Mouse (Mus musculus) activated CD4-positive, CD25-positive, alpha-beta regulatory T cell, adult 4 months (primary cell): ENCODE data around the gene Capn5. TPM values are rescaled to one million over a fixed set of nuclear protein-coding genes. Genes with fewer than 3 reads are reported as not detected.

ENCODE experiments used
- ATAC-seq: one replicate; pipeline ENCODE4 v1.8.0; 2017
- polyA plus RNA-seq, 2 experiments: library from polyadenylated mRNA; unstranded; fragments of 100-300 nt; shearing (Covaris generic); gene quantifications; one replicate each; pipeline ENCODE4 v1.2.1; 2017

The Capn5 gene
- polyA plus RNA-seq, 2 experiments from 2014 or later = 0.79 to 2.1 TPM

DNA sequence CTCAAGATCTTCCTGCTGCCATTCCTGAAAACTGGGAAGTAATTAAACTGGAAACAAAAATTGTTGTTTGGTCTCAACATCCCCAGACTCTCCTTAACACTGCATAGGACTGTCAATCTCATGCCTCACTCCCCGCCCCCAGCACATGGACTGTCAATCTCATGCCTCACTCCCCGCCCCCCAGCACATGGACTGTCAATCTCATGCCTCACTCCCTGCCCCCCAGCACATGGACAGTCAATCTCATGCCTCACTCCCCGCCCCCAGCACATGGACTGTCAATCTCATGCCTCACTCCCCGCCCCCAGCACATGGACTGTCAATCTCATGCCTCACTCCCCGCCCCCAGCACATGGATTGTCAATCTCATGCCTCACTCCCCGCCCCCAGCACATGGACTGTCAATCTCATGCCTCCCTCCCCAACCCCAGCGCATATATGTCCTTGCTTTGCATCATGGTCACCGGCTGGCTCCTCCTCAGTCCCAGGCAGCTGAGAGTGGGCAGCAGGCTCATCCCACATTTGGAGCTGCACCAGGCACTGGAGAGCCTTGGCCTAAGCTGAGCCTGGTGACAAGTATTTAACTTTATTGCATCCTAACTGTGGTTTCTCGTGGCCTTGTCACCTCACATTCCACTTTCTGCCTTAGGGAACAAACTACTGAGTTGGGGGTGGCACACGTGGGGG lies 29.2 kb downstream of the Capn5 start:
- ATAC-seq = no peak

DNA sequence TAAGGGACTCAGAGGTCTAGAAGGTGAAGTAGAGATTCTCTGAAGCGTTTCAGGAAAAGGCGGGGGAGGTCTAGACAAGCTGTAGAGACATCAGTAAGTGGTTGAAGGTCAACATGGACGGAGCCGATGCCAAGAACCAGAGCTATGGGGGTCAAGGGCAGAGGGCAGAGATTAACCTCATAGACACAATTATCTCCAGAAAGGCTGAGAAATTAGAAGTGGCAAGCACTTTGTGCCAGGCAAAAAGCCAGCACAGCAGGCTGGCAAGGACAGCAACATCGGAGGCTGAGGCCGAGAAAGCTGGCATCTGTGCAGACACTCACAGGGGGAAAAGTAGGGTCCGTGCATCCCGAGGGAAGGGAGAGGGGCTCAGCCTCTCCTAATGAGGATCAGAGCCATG lies 30.3 kb downstream of the Capn5 start:
- ATAC-seq = no peak

DNA sequence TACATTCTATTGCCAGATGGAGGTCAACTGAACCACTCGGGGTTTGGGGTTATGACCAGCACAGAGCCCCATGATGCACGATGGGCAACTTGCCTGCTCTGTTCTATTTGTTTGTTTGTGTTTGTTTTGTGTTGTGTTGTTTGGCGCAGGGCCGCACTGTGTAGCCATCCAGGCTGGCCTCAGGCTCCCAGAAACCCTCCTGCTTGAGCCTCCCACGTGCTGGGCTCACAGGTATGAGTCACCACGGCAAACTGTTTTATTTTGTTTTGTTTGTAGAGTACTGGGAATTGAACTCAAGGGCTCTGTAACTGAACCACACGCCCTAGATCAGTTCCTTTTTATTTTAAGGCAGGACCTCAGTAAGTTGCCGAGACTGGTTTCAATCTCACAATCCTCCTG lies 31.6 kb downstream of the Capn5 start:
- no peak for ATAC-seq

DNA sequence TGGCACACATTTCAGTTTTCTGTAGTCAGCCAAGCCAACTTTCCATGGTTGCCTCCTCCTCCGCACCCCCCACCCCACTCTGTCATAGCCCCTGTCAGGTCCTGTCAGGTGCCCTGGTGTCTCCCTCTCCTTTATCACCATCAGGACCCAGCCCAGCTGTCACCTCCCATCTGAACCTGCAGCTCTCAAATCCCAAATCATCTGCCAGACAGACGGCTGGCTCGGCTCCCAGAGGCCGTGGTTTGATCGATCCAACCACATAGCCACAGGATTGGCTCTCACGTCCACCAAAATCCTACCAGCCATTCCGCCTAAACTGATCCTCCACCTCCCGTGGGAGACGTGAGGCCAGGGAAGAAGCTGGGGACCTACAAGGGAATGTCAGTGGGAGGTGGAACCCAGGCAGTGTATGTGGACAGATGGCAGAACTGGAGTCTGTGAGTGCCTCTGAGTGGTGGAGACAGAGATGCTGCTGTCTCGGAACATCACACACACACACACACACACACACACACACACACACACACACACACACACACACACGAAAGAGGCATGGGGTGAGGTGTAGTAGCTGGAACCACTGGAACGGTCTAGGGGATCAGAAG lies 32.1 kb downstream of the Capn5 start:
- ATAC-seq = no peak

DNA sequence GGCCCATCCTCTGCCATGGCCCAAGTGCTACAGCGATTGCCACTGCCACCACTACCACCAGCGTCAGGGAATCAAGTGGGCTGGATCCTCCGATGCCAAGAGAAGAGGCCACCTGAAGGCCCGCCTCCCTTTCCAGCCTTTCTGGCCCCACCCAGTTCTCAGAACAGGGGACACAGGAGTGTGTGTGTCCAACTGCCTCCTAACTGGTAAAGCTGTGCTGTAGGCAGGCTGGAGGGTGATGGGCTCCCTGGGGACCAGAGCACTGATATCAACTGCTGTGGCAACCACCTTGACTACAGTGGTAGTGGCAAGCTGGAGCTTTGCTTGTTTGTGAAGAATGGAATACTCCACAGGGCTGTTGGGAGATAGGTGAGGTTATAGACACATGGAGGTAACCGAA lies 32.7 kb downstream of the Capn5 start, which contains the start of gene Omp:
Omp (minus strand) TSS at position 101 of the 400 bp plus-strand sequence.
- no peak for ATAC-seq

DNA sequence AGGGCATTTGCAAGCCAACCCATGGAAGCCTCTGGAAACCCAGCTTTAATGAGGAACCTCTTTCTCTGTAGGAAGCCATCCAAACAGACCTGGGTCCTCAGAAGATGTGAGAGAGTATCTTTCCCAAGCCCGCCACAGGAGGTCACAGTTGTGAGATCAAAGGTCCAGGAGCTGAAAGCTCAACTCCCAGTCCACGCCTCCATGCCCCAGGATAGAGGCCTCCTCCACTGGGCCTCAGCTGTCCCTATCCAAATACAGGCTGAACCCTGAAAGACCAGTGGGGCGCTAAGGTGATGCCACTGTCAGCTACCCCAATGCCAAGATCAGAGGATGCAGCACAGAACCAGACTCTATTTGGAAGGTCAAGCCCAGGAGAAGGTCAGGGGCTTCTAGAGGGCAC lies 35.4 kb downstream of the Capn5 start:
- no peak for ATAC-seq

DNA sequence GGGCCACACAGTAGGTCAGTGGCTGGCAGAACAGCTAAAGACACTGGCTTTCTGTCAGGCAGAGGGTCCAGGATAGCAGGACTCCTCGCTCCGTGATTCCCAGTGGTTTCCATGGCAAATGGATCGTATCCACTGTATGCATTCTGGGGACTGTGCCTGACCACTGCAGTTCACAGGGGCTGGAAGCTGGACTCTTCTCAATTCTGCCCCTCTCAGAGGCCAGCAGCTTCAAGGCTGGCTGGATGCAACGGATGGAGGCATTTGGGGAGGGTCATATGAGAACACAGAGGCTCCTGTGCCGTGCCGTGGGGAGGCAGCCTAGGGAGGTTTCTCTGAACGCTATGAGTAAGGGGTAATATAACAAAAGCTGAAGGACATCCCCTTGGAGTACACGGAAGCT lies 35.8 kb downstream of the Capn5 start:
- ATAC-seq = no peak

DNA sequence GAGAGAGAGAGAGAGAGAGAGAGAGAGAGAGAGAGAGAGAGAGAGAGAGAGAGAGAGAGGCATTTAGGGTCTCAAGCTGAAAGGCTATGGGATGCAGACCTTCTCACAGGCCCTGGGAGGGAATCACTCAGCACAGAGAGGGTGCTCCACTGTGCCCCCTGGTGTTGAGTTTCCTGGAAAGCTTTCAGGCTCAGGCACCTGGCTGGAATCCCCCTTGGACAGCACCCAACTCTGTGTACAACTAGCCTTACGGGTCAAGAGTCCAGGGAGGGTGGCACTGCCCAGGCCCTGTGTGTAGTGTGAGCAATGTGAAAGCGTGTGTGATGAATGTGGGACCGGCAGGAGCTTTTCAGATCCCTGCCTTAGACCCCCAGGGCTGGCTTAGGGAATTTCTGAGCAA lies 36.9 kb downstream of the Capn5 start:
- no peak for ATAC-seq

DNA sequence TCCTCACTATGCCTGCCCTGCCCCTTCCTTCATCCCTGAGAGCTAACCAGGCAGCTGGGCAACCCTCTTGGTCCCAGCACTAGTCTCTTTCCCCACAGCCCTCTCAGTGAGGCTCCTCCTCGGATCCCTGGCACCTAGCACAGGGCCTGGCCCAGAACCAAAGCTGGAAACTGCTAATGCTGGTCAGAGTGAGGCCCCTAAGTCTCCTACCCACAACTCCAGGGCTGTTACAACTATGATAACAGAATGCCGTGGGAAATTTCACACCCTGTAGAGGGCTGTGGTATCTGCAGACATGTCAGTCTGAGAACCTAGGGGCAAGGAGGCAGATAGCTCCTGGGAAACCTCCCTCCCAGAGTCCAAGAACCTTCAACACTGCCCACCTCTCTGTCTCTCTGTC lies 37.5 kb downstream of the Capn5 start:
- no peak for ATAC-seq

DNA sequence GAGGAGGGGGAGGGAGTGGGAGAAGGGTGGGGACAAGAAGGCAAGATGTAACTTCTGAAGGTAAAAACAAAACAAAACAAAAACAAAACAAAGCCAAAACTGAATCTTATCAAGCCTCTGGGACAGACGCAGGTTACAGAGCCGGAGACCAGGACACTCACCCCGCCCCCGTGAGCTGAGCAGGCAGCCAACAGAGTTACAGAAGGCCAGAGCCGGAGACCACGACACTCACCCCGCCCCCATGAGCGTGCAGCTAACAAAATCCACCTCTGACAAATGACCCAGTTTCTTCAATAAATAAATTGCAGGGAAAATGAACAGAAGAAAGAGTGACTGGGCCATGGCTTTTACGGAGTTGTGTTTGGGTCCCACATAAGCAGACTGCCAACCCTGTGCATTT lies 38.9 kb downstream of the Capn5 start:
- no peak for ATAC-seq

DNA sequence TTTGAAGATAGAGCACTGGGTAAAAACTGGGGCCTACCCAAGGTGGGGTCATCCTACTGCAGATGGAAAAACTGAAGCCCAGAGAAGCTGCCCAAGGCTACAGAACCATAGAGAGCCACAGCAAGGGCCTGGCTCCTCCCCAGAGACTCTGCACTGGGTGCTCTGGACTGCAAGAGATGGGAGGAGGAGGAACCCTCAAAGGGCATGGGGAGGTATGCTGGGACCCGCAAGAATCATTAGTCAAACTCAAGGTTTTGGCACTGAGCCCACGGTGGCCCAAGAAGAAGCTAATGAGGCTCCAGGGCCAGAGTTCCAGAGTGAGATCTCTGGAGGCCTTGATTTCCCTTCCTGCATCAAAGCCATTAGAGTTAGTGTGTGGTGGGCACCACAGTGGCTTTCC lies 40.1 kb downstream of the Capn5 start:
- no peak for ATAC-seq

DNA sequence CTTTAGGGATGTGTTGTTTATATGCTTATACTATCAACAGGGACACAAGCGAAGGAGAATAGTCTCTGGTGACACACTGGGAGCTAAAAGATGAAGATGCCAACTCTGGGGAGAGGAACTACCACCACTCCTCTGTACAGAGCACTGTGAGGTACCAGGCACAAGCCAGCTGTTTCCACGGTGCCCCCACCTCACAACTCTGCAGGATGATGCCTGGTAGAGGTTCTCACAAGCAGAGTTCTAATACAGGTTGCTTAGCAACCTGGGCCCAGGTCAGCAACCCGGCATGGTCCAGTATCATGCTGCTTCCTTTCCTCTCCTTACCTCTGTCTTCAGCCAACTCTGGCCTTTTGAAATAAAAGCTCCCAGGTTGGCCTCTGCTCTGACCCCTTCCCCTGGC lies 40.5 kb downstream of the Capn5 start:
- ATAC-seq = no peak

DNA sequence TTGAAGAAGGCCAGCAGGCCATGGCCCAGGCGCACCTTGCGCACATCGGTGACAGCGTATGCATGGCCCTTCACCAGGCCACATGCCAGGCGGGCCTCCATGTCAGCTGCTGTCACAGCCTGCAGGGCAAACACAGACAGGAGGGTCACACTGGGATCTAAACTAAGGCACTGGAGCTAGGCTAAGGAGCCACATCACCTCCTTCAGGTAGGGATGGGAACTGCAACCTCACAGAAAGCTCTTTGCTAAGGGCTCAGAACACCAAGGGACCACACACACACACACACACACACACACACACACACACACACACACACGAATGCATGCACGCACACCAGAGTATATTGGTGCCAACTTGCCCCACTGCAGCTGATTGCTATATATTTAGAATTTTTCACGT lies 46.3 kb downstream of the Capn5 start:
- no peak for ATAC-seq

DNA sequence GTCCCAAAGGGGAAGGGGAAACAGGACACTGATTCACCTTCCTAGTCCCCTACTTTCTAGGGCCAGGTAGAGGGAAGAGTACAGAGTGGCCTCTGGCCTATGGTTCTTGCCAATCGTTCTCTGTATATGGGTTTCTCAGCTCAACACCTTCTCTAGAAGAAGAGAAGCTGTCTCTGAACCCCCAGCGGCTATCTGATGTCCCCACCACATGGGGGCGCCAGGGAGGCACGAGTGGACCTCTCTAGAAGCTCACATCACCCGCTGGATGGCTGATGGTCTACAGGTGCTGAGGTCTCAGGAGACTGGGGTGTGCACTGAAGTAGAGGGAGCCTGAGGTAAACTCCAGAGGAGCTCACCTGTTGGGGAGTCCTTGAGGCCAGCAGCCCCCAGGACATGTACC lies 52.6 kb downstream of the Capn5 start:
- no peak for ATAC-seq

DNA sequence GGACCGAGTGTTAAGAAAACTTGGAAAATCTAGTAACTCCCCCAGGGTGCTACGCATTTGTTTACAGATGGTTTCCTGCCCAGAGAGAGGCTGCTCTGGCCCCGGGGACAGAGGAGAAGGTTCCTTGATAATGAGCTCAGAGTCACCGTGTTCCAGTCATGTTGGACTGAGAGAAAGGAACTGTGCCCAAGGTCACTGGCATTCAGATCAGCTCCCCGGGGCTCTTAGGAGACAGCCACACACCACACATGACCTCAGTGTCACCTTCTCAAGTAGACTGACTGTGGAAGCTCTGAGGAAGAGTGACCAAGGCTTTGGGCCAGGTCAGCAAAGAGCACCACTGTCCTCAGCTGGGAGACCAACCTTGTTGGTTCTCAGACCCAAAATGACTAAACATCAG lies 53.4 kb downstream of the Capn5 start:
- ATAC-seq = no peak

DNA sequence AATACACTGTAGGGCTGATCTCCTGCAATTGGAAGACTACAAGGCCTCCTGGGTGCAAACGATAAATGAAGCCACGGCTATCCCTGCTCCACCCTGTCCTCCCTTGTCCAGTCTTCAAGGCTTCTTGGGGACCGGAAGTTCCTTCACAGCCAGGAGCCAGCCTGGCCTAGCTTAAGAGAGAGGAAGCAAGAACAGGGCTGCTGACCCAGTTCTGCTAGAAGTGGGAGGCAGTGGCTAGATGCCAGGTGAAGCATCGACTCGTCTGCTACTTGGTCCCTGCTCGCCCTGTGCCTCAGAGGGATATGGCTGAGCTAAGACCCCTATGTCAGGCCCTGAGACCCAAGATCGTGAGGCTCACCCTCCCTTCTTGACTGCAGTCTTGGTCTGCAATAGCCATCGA lies 56.4 kb downstream of the Capn5 start:
- no peak for ATAC-seq

DNA sequence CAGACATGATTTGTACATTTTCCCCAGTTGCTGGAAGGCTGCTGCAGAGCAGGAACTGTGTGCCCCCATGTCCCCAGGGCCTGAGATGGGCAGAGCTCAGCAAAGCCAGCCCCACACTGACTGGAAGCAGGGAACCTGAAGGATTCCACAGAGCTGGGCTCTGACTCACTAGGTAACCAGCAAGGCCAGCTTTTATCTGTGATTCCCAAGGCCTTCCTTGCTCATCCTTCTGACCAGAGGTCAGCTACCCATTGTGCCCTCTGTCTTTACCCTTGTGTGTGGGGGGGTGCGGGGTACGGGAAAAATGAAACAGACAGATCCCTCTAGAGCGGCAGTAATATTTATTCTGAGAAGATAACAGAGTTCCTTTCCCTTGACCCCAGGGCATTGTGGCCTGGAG lies 56.8 kb downstream of the Capn5 start:
- no peak for ATAC-seq

DNA sequence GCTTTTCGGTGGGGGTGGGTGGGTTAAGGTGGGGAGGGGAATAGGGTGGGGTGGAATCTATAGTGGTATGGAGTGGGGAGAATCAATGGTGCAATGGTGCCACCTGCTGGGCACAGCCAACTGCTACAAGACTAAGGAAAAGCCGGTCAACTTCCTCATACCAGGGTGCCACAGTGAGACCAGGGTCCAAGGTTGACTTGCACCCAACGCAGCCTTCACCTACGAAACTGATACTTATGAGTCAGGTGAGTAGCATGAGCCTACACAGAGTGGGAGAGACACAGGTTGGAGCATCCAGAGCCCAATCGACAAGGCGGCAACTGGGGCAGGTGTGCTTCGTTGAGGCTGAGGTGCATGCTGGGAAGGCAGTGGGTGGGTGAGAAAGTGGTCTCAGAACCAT lies 57.7 kb downstream of the Capn5 start:
- ATAC-seq = peak; percentile 85

DNA sequence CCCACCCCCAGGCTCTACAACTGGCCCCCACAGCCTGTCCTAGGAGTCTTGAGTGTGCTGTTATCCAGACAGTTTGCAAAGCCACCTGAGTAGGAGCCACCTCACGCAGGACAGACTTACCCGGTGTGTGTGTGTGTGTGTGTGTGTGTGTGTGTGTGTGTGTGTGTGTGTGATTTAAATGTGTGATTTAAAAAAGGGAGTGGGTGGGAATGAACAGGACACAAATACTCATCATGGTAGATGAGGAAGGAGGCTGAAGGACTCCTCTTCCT lies 58.2 kb downstream of the Capn5 start:
- ATAC-seq = no peak

DNA sequence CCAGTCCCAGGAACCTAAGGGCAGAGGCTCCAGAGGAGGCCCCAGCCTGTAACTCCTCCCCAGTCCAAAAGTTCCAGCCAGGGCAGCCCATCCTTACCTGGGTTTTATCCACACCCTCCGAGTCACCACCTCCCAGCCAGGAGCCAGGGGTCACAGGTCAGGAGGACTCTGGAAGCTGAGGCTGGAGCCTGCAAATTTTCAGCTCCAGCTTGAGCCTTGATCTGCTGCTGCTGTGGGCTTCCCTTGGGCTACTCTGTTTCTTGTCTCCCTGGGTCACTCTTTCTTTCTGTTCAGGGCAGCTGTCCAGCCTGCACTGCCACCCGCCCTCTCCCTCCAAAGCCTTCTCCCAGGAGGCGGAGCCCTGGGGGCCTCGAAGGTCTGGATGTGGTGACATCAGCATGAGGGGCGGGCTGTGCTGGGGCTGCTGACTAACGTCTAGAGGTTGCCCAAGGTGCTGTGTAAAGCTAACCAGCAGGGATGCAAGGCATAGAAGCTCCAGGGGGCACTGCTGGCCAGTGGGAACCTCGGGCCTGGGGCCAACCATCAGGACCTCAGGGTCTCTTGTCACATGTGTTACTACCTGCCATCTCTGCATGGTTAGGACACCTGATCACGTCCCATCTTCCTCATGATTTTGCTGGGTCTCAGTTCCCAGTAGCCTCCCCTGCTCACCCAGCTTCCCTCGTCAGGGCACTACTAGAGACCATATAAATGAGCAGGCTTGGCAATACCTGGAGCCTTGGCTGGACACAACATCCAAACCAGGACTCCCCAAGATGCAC lies 58.7 kb downstream of the Capn5 start, which contains the start of gene Myo7a:
Myo7a (minus strand) TSS at position 346 of the 782 bp plus-strand sequence.
- ATAC-seq = no peak

DNA sequence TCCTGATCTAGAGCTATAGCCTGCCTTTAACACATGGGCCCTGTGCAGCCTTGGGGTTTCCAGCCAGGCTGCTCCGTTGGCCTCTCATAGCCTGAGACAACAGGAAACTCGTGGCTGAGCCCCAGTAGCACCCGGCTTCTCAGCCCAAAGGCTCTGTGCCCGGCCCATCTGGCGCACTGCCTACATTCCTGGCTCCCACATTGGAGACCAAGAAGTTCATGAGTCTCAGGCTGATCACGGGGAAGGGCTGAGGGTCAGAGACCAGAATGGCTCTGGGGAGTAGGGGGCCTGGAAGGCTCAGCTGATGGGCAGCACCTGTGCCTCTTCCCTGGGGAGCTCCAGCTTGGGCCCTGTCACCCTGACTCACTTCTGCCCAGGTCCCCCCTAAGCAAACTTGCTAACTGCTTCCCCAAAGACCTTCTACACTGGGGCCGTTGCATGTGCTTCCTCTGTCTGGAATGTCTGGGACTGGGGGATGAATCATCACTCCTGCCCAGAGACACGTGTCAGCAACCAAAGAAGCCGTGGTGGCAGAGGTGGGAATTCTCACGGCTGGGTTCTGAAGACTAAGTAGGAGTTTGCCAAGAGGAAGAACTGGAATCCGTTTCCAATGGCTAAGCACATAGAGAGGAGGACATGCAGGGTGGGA lies 60.9 kb downstream of the Capn5 start:
- ATAC-seq = no peak

DNA sequence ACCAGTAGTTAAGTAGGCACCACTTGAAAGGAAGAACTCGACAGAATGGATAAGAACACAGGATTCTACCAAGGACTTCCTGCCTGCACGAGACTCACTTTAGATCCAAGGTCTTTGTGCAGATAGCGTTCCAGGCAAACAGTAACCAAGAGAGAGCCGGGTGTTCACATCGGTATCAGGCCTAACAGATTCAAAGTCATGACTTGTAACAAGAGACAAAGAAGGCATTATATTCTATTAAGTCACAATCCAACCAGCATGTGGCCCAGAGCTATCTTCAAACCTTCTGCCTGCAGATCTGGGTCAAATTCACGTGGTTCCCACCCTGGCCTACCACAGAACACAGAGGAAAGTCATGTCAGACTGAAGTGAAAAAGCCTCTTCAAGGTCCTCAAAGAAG lies 63.4 kb downstream of the Capn5 start:
- no peak for ATAC-seq

DNA sequence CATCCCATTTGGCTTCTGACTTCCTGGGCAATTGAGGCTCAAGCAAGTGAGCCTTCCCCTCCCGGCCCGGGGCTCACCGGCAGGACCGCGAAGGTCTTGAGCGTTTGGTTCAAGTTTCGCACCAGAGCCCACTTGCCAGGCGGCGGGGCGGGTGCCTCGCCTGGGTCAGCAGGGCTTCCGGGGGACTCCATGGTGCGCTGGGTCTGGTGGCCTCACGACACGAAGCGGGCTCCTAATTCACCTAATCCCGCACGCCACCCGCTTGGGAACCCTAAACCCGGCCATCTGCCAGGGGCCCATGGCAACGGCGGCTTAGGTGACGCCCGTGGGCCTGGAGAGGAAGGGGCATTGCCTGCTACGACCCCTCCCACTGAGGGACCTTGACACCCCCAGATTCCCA lies 66.8 kb downstream of the Capn5 start:
- no peak for ATAC-seq

DNA sequence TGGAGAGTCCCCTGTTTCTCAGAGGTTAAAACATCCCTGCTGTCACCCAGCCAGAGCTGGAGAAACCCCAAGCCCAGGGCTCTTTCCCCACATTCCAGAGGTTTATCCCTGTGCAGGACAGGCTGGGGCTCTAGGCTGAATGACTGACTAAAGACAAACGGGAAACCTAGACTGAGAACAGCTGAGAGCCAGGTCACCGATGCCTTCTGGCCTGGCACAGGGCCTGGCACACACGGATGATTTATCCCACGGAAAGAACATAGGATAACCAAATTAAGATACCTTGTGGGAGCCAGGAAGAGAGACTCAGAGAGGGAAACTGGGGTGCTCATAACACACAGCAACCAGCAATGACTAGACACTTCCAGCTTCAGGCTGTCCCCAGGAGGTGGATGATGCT lies 68.3 kb downstream of the Capn5 start:
- no peak for ATAC-seq
